Mouse (Mus musculus): ENCODE measurements around the gene Uckl1.

Gene Uckl1

GRCm38 (mm10) chr2:181584411-181584942 is at the start of gene Uckl1:
TSS of gene Uckl1 (minus strand) at chr2:181584892.
- in situ Hi-C loops (cut with MboI, MseI), result loop anchor here (5.0 kb wide), 1 partner anchor 93 kb away; no protein-coding TSS in a partner anchor

- in situ Hi-C loops (cut with MboI, MseI), result no loop called here
Observed at GRCm38 (mm10) chr2:181632624-181633023, 47.9 kb upstream of the Uckl1 start.

- in situ Hi-C loops (cut with MboI, MseI), result no loop called here
Observed at GRCm38 (mm10) chr2:181628471-181628870, 43.8 kb upstream of the Uckl1 start.

GRCm38 (mm10) chr2:181623401-181623800 is 38.7 kb upstream of the Uckl1 start:
- in situ Hi-C loops (cut with MboI, MseI), result no loop called here

GRCm38 (mm10) chr2:181618761-181619495 is 34.2 kb upstream of the Uckl1 start:
- in situ Hi-C loops (cut with MboI, MseI), result no loop called here

GRCm38 (mm10) chr2:181602367-181602766 is 17.7 kb upstream of the Uckl1 start:
- in situ Hi-C loops (cut with MboI, MseI), result no loop called here

GRCm38 (mm10) chr2:181601751-181602145 is 17.1 kb upstream of the Uckl1 start:
- in situ Hi-C loops (cut with MboI, MseI), result no loop called here

- in situ Hi-C loops (cut with MboI, MseI), result no loop called here
Observed at GRCm38 (mm10) chr2:181600828-181601750, 16.4 kb upstream of the Uckl1 start.

- in situ Hi-C loops (cut with MboI, MseI), result no loop called here
Observed at GRCm38 (mm10) chr2:181600226-181600758, 15.6 kb upstream of the Uckl1 start.

- in situ Hi-C loops (cut with MboI, MseI), result no loop called here
Observed at GRCm38 (mm10) chr2:181598454-181599351, 14.0 kb upstream of the Uckl1 start, which contains the start of gene Samd10. TSS of gene Samd10 (minus strand) at chr2:181599212.

GRCm38 (mm10) chr2:181597378-181598061 is 12.8 kb upstream of the Uckl1 start:
- in situ Hi-C loops (cut with MboI, MseI), result no loop called here

GRCm38 (mm10) chr2:181596221-181596960 is 11.7 kb upstream of the Uckl1 start:
- in situ Hi-C loops (cut with MboI, MseI), result no loop called here

- in situ Hi-C loops (cut with MboI, MseI), result no loop called here
Observed at GRCm38 (mm10) chr2:181594946-181595696, 10.4 kb upstream of the Uckl1 start.

- in situ Hi-C loops (cut with MboI, MseI), result no loop called here
Observed at GRCm38 (mm10) chr2:181593937-181594336, 9.2 kb upstream of the Uckl1 start.

GRCm38 (mm10) chr2:181593042-181593421 is 8.3 kb upstream of the Uckl1 start:
- in situ Hi-C loops (cut with MboI, MseI), result no loop called here

- in situ Hi-C loops (cut with MboI, MseI), result no loop called here
Observed at GRCm38 (mm10) chr2:181592231-181593041, 7.7 kb upstream of the Uckl1 start, which contains the start of gene Zfp512b. TSS of gene Zfp512b (minus strand) at chr2:181592803.

GRCm38 (mm10) chr2:181591528-181592085 is 6.9 kb upstream of the Uckl1 start, which contains the start of gene Prpf6:
TSS of gene Prpf6 (plus strand) at chr2:181591868.
- in situ Hi-C loops (cut with MboI, MseI), result no loop called here

- in situ Hi-C loops (cut with MboI, MseI), result no loop called here
Observed at GRCm38 (mm10) chr2:181590471-181590870, 5.8 kb upstream of the Uckl1 start.
